Mouse (Mus musculus): Measurements from ENCODE around the gene Prkag1.

- no peak for TF ChIP-seq CTCF (conservative IDR thresholded peaks at IDR 0.05; ENCODE audit: low read length)
- no peak for TF ChIP-seq NANOG (IDR thresholded peaks at IDR 0.05; ENCODE audit: borderline replicate concordance, low read length)
- TF ChIP-seq POU5F1 (IDR thresholded peaks at IDR 0.05; ENCODE audit: borderline replicate concordance, low read length) = no peak
Measured at GRCm38 (mm10) chr15:98818171-98818570, 13.2 kb downstream of the Prkag1 start.

All from E14TG2a.4 (cell line).